Mouse (Mus musculus) liver, postnatal 0 days (tissue): Measurements from ENCODE around the gene Zfp449. TPM values are rescaled to one million over a fixed set of nuclear protein-coding genes. Genes with fewer than 3 reads are reported as not detected.

Experiments
- ATAC-seq: fragments of 200-750 bp; cut with Nextera tagmentation; 2 replicates; pipeline ENCODE4 v1.8.0; 2017; ENCODE audit warnings: mild to moderate bottlenecking, moderate library complexity
- DNase-seq: peaks from one replicate; pipeline ENCODE4 v3.0.0-alpha.2; 2016
- H3K27ac ChIP-seq: fragments of 300-500 bp; sonication (generic); 2 replicates; pipeline ENCODE4 v1.5.1; 2014; ENCODE audit warnings: antibody characterized with exemption, moderate library complexity, mild to moderate bottlenecking, low read depth
- H3K27me3 ChIP-seq: fragments of 300-500 bp; sonication (generic); 2 replicates; pipeline ENCODE4 v1.6.1; 2014; ENCODE audit warnings: low read length, control low read depth, mixed read lengths; ENCODE audit not compliant: insufficient read depth
- H3K36me3 ChIP-seq: fragments of 300-500 bp; sonication (generic); replicated peaks from 2 replicates; pipeline ENCODE4 v1.6.1; 2014; ENCODE audit warnings: mild to moderate bottlenecking, control low read depth, low read length, moderate library complexity, mixed read lengths; ENCODE audit not compliant: insufficient read depth
- H3K4me1 ChIP-seq: fragments of 300-500 bp; sonication (generic); 2 replicates; pipeline ENCODE4 v1.6.1; 2014; ENCODE audit warnings: antibody characterized with exemption, mild to moderate bottlenecking, control low read depth; ENCODE audit not compliant: insufficient read depth
- H3K4me2 ChIP-seq: fragments of 300-500 bp; sonication (generic); 2 replicates; pipeline ENCODE4 v1.6.1; 2014; ENCODE audit warnings: low read depth, mild to moderate bottlenecking, low read length, moderate library complexity, mixed read lengths
- H3K4me3 ChIP-seq: fragments of 300-500 bp; sonication (generic); 2 replicates; pipeline ENCODE4 v1.5.1; 2014; ENCODE audit warnings: low read depth, low read length
- H3K9ac ChIP-seq: fragments of 300-500 bp; sonication (generic); replicated peaks from 2 replicates; pipeline ENCODE4 v1.6.1; 2014; ENCODE audit warnings: mild to moderate bottlenecking, moderate library complexity
- H3K9me3 ChIP-seq: fragments of 300-500 bp; sonication (generic); 2 replicates; pipeline ENCODE4 v1.6.1; 2016; ENCODE audit warnings: mild to moderate bottlenecking, control low read depth, low read length, mixed read lengths
- CTCF ChIP-seq: sonication (generic); IDR thresholded peaks from 2 replicates; pipeline ENCODE4 v1.5.1; 2016; ENCODE audit warnings: antibody characterized with exemption, low read depth
- EP300 ChIP-seq: IDR thresholded peaks from 2 replicates; pipeline ENCODE4 v1.6.1; 2016; ENCODE audit warnings: antibody characterized with exemption, low read depth, mild to moderate bottlenecking
- WGBS: fragments of 180-500 bp; shearing (Covaris S2); extraction: QIAGEN DNeasy Blood & Tissue Kit; methylation state at CpG from one replicate; pipeline ENCODE4 v1.1.7; 2014; ENCODE audit not compliant: insufficient replicate concordance; 5-methylcytosine and 5-hydroxymethylcytosine counted together
- polyA plus RNA-seq: library from polyadenylated mRNA; unstranded; fragments of >200 nt; fragmentation: Nextera tagmentation; extraction: Ambion mirVana; gene quantifications from 2 replicates; pipeline ENCODE4 v1.2.1, GENCODE M21; 2015

The Zfp449 gene
- polyA plus RNA-seq, result 0.45 and 0.59 TPM in 2 replicates

- Histone ChIP-seq H3K9ac (peak within 1 kb of the TSS; percentile 56), H3K27ac (no peak within 1 kb of the TSS), H3K9me3 (no peaks in the 10 kb centered on the region), H3K27me3 (no peaks in the 10 kb centered on the region), H3K4me1 (0 out of 2 replicates have a peak, but pooled peaks cover 3% of the 10 kb centered on the region), H3K36me3 (no peaks in the 10 kb centered on the region), H3K4me3 (peak within 1 kb of the TSS; percentile 58), H3K4me2 (peak within 1 kb of the TSS; percentile 74)
- 13% methylated on average over 33 of the region's 39 CpGs for WGBS
- peak; percentile 78 for DNase-seq
- peak; percentile 87 for ATAC-seq
- TF ChIP-seq CTCF, result no peak
- no peak for TF ChIP-seq EP300
Measured at GRCm38 (mm10) chrX:56346176-56346931, at the start of gene Zfp449. Zfp449 (plus strand) TSS chrX:56346400.

GRCm38 (mm10) chrX:56307597-56307996 lies 38.6 kb upstream of the Zfp449 start:
- H3K4me2 ChIP-seq, result no peak overlapping the region
- no peak for ATAC-seq
- no peaks in the 10 kb centered on the region for H3K27me3 ChIP-seq
- H3K9ac ChIP-seq, result no peak overlapping the region
- H3K4me1 ChIP-seq, result no peaks in the 10 kb centered on the region
- H3K27ac ChIP-seq, result no peak overlapping the region
- no peak overlapping the region for H3K4me3 ChIP-seq
- TF ChIP-seq CTCF (no peak), EP300 (no peak)
- H3K36me3 ChIP-seq, result no peaks in the 10 kb centered on the region
- 38% methylated on average over 5 of the region's 5 CpGs for WGBS
- DNase-seq, result no peak
- H3K9me3 ChIP-seq, result no peaks in the 10 kb centered on the region

GRCm38 (mm10) chrX:56312813-56313212 lies 33.4 kb upstream of the Zfp449 start:
- Histone ChIP-seq H3K4me3 (no peak overlapping the region), H3K9ac (no peak overlapping the region), H3K27me3 (no peaks in the 10 kb centered on the region), H3K4me2 (no peak overlapping the region), H3K36me3 (no peaks in the 10 kb centered on the region), H3K27ac (no peak overlapping the region), H3K9me3 (no peaks in the 10 kb centered on the region), H3K4me1 (no peaks in the 10 kb centered on the region)
- ATAC-seq (no peak), DNase-seq (no peak)
- WGBS, result 82% methylated on average over 1 of the region's 1 CpGs
- TF ChIP-seq CTCF (no peak), EP300 (no peak)

GRCm38 (mm10) chrX:56322096-56322495 lies 24.1 kb upstream of the Zfp449 start:
- 60% methylated on average over 5 of the region's 5 CpGs for WGBS
- no peak overlapping the region for H3K4me3 ChIP-seq
- TF ChIP-seq CTCF (no peak), EP300 (no peak)
- no peak overlapping the region for H3K4me2 ChIP-seq
- no peak overlapping the region for H3K9ac ChIP-seq
- H3K9me3 ChIP-seq, result no peaks in the 10 kb centered on the region
- no peaks in the 10 kb centered on the region for H3K36me3 ChIP-seq
- no peaks in the 10 kb centered on the region for H3K27me3 ChIP-seq
- no peaks in the 10 kb centered on the region for H3K4me1 ChIP-seq
- DNase-seq, result no peak
- no peak for ATAC-seq
- H3K27ac ChIP-seq, result no peak overlapping the region

GRCm38 (mm10) chrX:56322731-56323130 lies 23.5 kb upstream of the Zfp449 start:
- WGBS, result 61% methylated on average over 2 of the region's 2 CpGs
- no peak for ATAC-seq

GRCm38 (mm10) chrX:56332046-56332445 lies 14.2 kb upstream of the Zfp449 start:
- Histone ChIP-seq H3K4me2 (no peak overlapping the region), H3K9ac (no peak overlapping the region), H3K27me3 (no peaks in the 10 kb centered on the region), H3K9me3 (no peaks in the 10 kb centered on the region), H3K4me1 (no peaks in the 10 kb centered on the region), H3K27ac (no peak overlapping the region), H3K36me3 (no peaks in the 10 kb centered on the region), H3K4me3 (no peak overlapping the region)
- ATAC-seq (no peak), DNase-seq (no peak)
- TF ChIP-seq CTCF (no peak), EP300 (no peak)
- WGBS, result 57% methylated on average over 3 of the region's 3 CpGs

More at GRCm38 (mm10) chrX:56322731-56323130, 23.5 kb upstream of the Zfp449 start:
- TF ChIP-seq CTCF, result no peak
- no peak for TF ChIP-seq EP300
- DNase-seq, result no peak
- no peaks in the 10 kb centered on the region for H3K36me3 ChIP-seq
- no peak overlapping the region for H3K4me3 ChIP-seq
- H3K4me2 ChIP-seq, result no peak overlapping the region
- no peak overlapping the region for H3K9ac ChIP-seq
- no peaks in the 10 kb centered on the region for H3K9me3 ChIP-seq
- no peaks in the 10 kb centered on the region for H3K4me1 ChIP-seq
- H3K27me3 ChIP-seq, result no peaks in the 10 kb centered on the region
- no peak overlapping the region for H3K27ac ChIP-seq
